Mouse (Mus musculus) embryonic fibroblast, embryonic 13.5 days (primary cell): ENCODE results near the gene Cyp2a12.

ENCODE experiments used
- CTCF ChIP-seq: IDR thresholded peaks from 2 replicates; pipeline ENCODE4 v1.5.1; 2011; ENCODE audit warnings: mild to moderate bottlenecking, control low read depth, low read length, moderate library complexity, borderline replicate concordance; ENCODE audit not compliant: insufficient read depth
- POLR2A ChIP-seq: IDR thresholded peaks from 2 replicates; pipeline ENCODE4 v1.6.1; 2011; ENCODE audit warnings: low read depth, mild to moderate bottlenecking, control low read depth, low read length, moderate library complexity

DNA sequence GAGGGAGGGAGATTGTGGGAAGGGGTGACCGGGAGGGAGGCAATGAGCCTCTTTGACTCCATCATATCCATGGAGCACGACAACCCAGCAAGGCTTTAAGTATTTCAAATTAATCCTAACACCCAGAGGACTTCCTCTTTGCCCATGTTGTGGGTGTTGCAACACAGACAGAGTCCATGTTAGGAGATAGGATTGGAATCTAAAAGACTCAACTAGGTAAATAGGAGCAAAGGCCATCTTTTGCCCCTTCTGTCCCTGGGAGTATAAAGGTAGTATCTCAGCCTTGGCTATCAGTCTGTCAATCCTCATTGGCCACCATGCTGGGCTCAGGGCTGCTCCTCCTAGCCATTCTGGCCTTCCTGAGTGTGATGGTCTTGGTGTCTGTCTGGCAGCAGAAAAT lies at the start of gene Cyp2a12:
- TF ChIP-seq CTCF (no peak), POLR2A (no peak)
